ENCODE assay signal across 16 mouse cellular contexts in the genomic region with DNA sequence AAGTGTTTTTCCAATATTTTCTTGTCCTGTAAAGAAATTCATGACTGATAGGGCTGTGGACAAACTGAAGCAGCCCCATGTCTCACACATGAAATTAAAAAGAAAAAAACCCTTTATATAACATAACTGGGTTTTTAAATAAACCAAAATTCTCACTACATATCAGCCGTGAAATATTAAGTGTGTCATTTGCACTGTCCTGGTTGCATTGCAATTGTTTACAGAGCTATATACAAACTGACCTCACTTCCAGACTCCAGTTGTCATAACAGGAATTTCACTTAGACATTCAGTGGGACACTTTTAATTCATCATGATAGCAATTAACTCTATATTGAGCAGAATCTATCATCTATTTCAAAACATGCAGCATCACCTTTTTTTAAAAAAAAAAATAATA.
"Had no signal": no experiment of that assay in that cellular context is flagged by ENCODE, and none has a peak within 500 bp of the region (broad histone marks: within the 10 kb centered on the region; RNA-seq: fewer than 3 reads in every experiment).

No protein-coding gene starts in this region.

- DNase-seq: retina, postnatal 1 day; right cerebral cortex, adult 18-20 months; right cerebral cortex, postnatal 14 days; right cerebral cortex, postnatal 25 days; right cerebral cortex, postnatal 4 days; spleen, adult 18-20 months; thymus, adult 18-20 months; thymus, adult 2 months; thymus, postnatal 14 days; thymus, postnatal 25 days; thymus, postnatal 36 days; thymus, postnatal 4 days had no signal

- H3K4me1 ChIP-seq: neural tube, embryonic 13.5 days; neural tube, embryonic 15.5 days; stomach, embryonic 15.5 days had no signal

- H3K27ac ChIP-seq: neural tube, embryonic 13.5 days; neural tube, embryonic 15.5 days; stomach, embryonic 15.5 days; stomach, postnatal 0 days had no signal

- H3K9ac ChIP-seq: neural tube, embryonic 13.5 days; neural tube, embryonic 15.5 days; stomach, embryonic 15.5 days had no signal

- H3K4me3 ChIP-seq: neural tube, embryonic 13.5 days; neural tube, embryonic 15.5 days; stomach, embryonic 15.5 days had no signal

- H3K4me2 ChIP-seq: neural tube, embryonic 13.5 days; neural tube, embryonic 15.5 days; stomach, embryonic 15.5 days had no signal

- H3K36me3 ChIP-seq: neural tube, embryonic 13.5 days; neural tube, embryonic 15.5 days; stomach, embryonic 15.5 days had no signal

- H3K27me3 ChIP-seq: neural tube, embryonic 13.5 days; neural tube, embryonic 15.5 days; stomach, embryonic 15.5 days had no signal

- H3K9me3 ChIP-seq: neural tube, embryonic 13.5 days; neural tube, embryonic 15.5 days; stomach, embryonic 15.5 days had no signal
